Mouse (Mus musculus) fat pad, adult 2 months (tissue): ENCODE measurements at regions not wholly inside any gene's neighbourhood (a gene's known extent, or its start where the extent isn't known, plus 50 kb on each side); places are given as distances from the start of the nearest gene placed in this dataset.
"Not testable (repeated sequence)": the region's sequence is repeated elsewhere in the genome, so short reads cannot be mapped to it uniquely, and the experiment has no call there.

Experiments used
- DNase-seq: peaks from one replicate; pipeline ENCODE4 v3.0.0-alpha.2; 2011; ENCODE audit warnings: low read depth, low spot score; ENCODE audit errors: extremely low read depth

DNA sequence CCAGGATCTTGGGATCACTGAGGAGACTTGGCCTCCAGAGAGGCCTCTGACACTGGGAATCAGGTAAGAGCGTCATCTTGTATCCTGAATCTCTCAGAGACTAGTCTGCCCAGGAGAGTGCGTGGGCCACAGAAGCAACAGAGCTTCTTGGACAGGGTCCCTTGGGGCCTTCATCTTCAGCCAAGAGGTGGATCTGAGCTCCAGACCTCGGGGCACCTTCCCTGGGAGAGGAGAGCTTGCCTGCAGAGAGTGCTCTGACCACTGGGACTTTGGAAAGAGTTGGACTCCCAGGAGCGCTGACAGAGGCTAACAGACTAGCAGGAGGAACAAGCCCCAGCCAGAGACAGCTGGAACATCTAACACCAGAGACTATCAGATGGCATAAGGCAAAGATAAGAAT is 73.9 kb upstream of the Gm15319 start:
- DNase-seq, result not testable (repeated sequence)

GRCm38 (mm10) chr8:20433236-20433635 is 70.2 kb upstream of the Gm15319 start:
- not testable (repeated sequence) for DNase-seq

GRCm38 (mm10) chr8:20429469-20429868 is 66.5 kb upstream of the Gm15319 start:
- DNase-seq, result not testable (repeated sequence)

DNA sequence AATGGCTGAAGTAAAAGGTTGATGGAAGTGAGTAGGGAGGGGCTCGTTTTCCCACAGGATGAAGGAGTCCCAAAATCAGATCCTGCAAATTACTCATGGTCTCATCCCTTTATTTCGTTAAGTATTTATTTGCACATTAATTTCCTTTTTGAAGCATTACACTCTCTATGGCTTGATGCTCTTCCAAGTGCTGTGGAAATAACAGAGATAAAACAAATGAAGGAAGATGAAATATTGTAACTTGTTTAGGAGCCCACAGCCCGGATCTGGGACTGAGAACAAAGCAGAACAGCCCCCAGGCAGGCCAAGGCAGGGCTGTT is 61.9 kb upstream of the Gm15319 start:
- peak; percentile 1 for DNase-seq

- peak; percentile 68 for DNase-seq
Observed at GRCm38 (mm10) chr8:20424104-20424902, 61.3 kb upstream of the Gm15319 start.

DNA sequence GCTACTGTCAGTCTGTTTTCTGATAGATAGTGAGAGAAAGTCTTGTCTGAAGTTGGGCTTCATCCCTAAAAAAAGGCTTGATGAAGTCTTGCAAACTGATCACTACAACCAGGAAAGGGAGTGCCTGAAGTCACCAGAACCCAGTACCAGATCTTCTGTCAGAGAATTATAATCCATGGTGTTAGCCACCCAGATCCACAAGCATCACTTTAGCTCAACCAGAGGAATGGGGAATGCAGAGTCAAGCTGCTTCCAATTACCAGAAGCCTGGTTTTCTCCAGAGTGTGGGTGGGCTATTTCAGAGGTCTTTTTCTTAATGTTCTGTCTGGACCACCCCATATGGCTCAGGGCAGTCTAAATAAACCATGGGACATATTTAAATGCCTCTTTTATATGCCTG is 57.8 kb upstream of the Gm15319 start:
- DNase-seq, result not testable (repeated sequence)
